Comparison of ENCODE assay signal across 8 mouse cellular contexts in genomic region chr14:72602521-72603193, GRCm38 (mm10).
DNase-seq lines count a peak whose midpoint lies in the region; ATAC-seq and TF ChIP-seq lines count a peak whose summit lies in the region.

No protein-coding gene starts in this region.

- 1% methylated on average over 20 of the region's 20 CpGs for WGBS in lung, adult 2 months
- 2% methylated on average over 20 of the region's 20 CpGs for WGBS in neural tube, embryonic 15.5 days

- peaks cover 4% of the 10 kb centered on the region for H3K36me3 ChIP-seq in neural tube, embryonic 15.5 days

- H3K4me1 ChIP-seq in lung, adult 2 months (ENCODE audit: control insufficient read depth, insufficient read depth, low read length), result peaks cover 12% of the 10 kb centered on the region
- H3K4me1 ChIP-seq in neural tube, embryonic 15.5 days, result peaks cover 24% of the 10 kb centered on the region

- H3K27me3 ChIP-seq in neural tube, embryonic 15.5 days (replicated peaks), result no peaks in the 10 kb centered on the region

- H3K9ac ChIP-seq in neural tube, embryonic 15.5 days (replicated peaks), result peak overlapping the region; percentile 60

- ATAC-seq in neural tube, embryonic 15.5 days (ENCODE audit: low FRiP score), result peak; percentile 96

- no peak for TF ChIP-seq CTCF in layer of hippocampus, adult 2 months (conservative IDR thresholded peaks at IDR 0.05)
- no peak for TF ChIP-seq CTCF in lung, adult 2 months (IDR thresholded peaks at IDR 0.05; ENCODE audit: insufficient read depth, low read length)

- peak overlapping the region; percentile 60 for H3K4me2 ChIP-seq in neural tube, embryonic 15.5 days

- DNase-seq in MN1 (ENCODE audit: low spot score), result peak; percentile 88
- DNase-seq in cerebellum, adult 8-10 months, result peak; percentile 82
- DNase-seq in forelimb bud, embryonic 11.5 days (ENCODE audit: low read depth, low spot score), result peak; percentile 96
- peak; percentile 90 for DNase-seq in heart, postnatal 4 days
- peak; percentile 82 to 85 for DNase-seq in layer of hippocampus, adult 2 months (ENCODE audit: low spot score in 2 of 2)
- DNase-seq in lung, adult 2 months, result peak; percentile 84
- peak; percentile 90 for DNase-seq in testis, postnatal 10 days (ENCODE audit: low spot score)

- H3K27ac ChIP-seq in layer of hippocampus, adult 2 months, result peak overlapping the region; percentile 91
- H3K27ac ChIP-seq in neural tube, embryonic 15.5 days (replicated peaks), result peak overlapping the region; percentile 88

- TF ChIP-seq POLR2A in lung, adult 2 months (IDR thresholded peaks at IDR 0.05; ENCODE audit: borderline replicate concordance, extremely low read depth, low read depth, low read length), result peak; percentile 85; the same call in 1 of the 2 replicates

- H3K4me3 ChIP-seq in layer of hippocampus, adult 2 months, result peak overlapping the region; percentile 68
- peak overlapping the region; percentile 97 for H3K4me3 ChIP-seq in lung, adult 2 months (replicated peaks; ENCODE audit: extremely low read depth, low read depth, low read length)
- peak overlapping the region; percentile 57 for H3K4me3 ChIP-seq in neural tube, embryonic 15.5 days (replicated peaks)

- H3K9me3 ChIP-seq in neural tube, embryonic 15.5 days (replicated peaks), result no peaks in the 10 kb centered on the region

Comparison
In these comparisons a context has a peak if more than half of its experiments do, and no peak if none do; other contexts are left out.
1. Peak in every context shown above with its lines: DNase-seq, ATAC-seq, H3K4me3 ChIP-seq and H3K27ac ChIP-seq.